ENCODE assay signal across 8 mouse cellular contexts in the genomic region with DNA sequence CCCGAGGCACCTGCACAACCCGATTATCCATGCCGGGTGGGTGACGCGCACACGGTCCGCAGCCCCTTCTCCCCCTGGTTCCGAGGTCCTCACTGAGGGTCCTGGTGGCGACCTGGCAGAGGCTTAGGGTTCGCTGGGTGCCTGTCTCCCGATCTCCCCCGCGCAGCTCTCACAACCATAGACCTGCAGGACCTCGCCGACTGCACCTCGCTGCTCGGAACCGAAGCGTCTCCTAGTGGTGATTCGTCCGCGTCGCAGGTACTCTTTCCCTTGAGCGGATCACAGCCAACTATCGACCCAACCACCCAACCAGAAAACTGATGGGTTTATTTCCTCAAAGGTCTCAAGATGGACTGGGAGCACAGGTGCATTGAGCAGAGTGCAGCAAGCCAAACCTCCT. TPM values are rescaled to one million over a fixed set of nuclear protein-coding genes. Genes with fewer than 3 reads are reported as not detected.
DNase-seq lines count a peak whose midpoint lies in the region; ATAC-seq lines count a peak whose summit lies in the region.

No protein-coding gene starts in this region.

- DNase-seq in CD4-positive, CD25-positive, alpha-beta regulatory T cell, adult 2 months (ENCODE audit: low read depth, low spot score): peak; percentile 89
- peak; percentile 46 to 50 for DNase-seq in adrenal gland, adult 18-20 months (ENCODE audit: low spot score in 2 of 2)
- peak; percentile 72 for DNase-seq in embryo, embryonic 11 days
- peak; percentile 25 to 51 for DNase-seq in layer of hippocampus, adult 8-10 months (ENCODE audit: low spot score in 2 of 2)
- DNase-seq in lung, postnatal 10 days: peak; percentile 70
- peak; percentile 83 for DNase-seq in retina, embryonic 14.5 days (ENCODE audit: low spot score)
- peak; percentile 82 for DNase-seq in thymus, postnatal 4 days

- peak; percentile 58 to 62 for ATAC-seq in hematopoietic stem cell, adult 5-6 weeks (replicated peaks in 1 of 2; ENCODE audit: insufficient read depth in 1 of 2, low FRiP score in 2 of 2, low TSS enrichment in 1 of 2, low read depth in 1 of 2, poor library complexity in 2 of 2, severe bottlenecking in 2 of 2)

RNA-seq across cellular contexts. Expression of gene Mcidas, which starts 0.5 kb away (rescaled TPM):
- not detected for total RNA-seq in adrenal gland, adult 18-20 months (2021)
- not detected in 2 replicates for total RNA-seq in hematopoietic stem cell, adult 5-6 weeks (2017)
- under 1 TPM; 0.45 to 0.63 (median 0.60) TPM for total RNA-seq in layer of hippocampus, adult 8-10 months (2022)

RNA-seq across cellular contexts. Expression of gene Ccno, which starts 6.6 kb away (rescaled TPM):
- total RNA-seq in adrenal gland, adult 18-20 months (2021): under 1 TPM; 0.42 to 0.89 TPM
- 1.3 and 1.5 TPM in 2 replicates for total RNA-seq in hematopoietic stem cell, adult 5-6 weeks (2017)
- total RNA-seq in layer of hippocampus, adult 8-10 months (2022): 1 to 10 TPM; 4.3 to 6.1 (median 5.1) TPM

RNA-seq across cellular contexts. Expression of gene Cdc20b, which starts 40.7 kb away (rescaled TPM):
- total RNA-seq in adrenal gland, adult 18-20 months (2021): not detected
- total RNA-seq in hematopoietic stem cell, adult 5-6 weeks (2017): not detected in 2 replicates
- under 1 TPM in 1 of 4 experiments, not detected in 3; 0.51 TPM for total RNA-seq in layer of hippocampus, adult 8-10 months (2022)

RNA-seq across cellular contexts. Expression of gene Gpx8, which starts 52.0 kb away (rescaled TPM):
- 10 to 100 TPM; 80.7 to 85.7 TPM for total RNA-seq in adrenal gland, adult 18-20 months (2021)
- not detected in 2 replicates for total RNA-seq in hematopoietic stem cell, adult 5-6 weeks (2017)
- total RNA-seq in layer of hippocampus, adult 8-10 months (2022): 1 to 10 TPM; 6.2 to 7.6 (median 6.7) TPM

Comparison
In these comparisons a context has a peak if more than half of its experiments do, and no peak if none do; other contexts are left out.
1. Peak in every context shown above with its lines: DNase-seq and ATAC-seq.
2. DNase-seq: peak in every context shown above with its lines; median percentile 89 in CD4-positive, CD25-positive, alpha-beta regulatory T cell, adult 2 months; 83 in retina, embryonic 14.5 days; 82 in thymus, postnatal 4 days; 72 in embryo, embryonic 11 days; 70 in lung, postnatal 10 days; 48 in adrenal gland, adult 18-20 months; 38 in layer of hippocampus, adult 8-10 months.